Mouse (Mus musculus): Measurements from ENCODE around the gene Ube2z.
A peak's percentile ranks its signal among the peaks of the same experiment; 100 is the strongest.

The Ube2z gene

DNA sequence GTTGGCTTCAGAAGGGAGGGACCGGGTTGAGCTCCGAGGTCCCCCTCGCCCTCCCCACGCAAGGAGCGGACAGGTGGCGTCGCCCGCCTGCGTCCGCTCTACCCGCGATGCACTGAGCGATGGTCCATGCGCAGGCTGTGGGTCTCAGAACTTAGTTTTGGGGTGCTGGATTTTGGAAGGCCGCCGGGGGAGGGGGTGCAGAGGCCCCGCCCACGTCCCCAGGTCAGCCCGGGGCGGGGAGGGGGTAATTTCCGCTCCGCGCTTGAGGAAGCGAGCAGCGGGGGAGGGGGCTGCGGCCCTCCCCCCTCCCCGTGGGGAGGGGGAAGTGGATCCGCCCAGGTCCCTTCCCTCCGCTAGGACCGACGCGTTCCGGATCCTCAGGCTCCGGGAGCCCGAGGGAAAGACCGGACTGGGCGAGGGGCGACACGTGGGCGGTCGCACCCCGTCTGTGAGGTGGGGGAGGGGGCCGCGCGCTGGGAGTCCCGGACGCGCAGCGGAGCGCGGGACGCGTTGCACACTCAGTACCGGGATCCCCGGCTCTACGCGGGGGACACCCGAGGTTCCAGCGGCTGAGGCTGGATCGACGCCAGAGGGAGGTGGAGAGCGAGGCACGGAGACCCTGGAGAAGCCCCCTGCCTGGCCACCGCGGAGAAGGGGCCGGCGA is 58.2 kb downstream of the Ube2z start:
- H3K27me3 ChIP-seq (ENCODE audit: control insufficient read depth, insufficient read depth, low read length, poor library complexity, severe bottlenecking) = peaks cover 14% of the 10 kb centered on the region
- peak; percentile 32 for DNase-seq (ENCODE audit: low read depth, low spot score)

DNA sequence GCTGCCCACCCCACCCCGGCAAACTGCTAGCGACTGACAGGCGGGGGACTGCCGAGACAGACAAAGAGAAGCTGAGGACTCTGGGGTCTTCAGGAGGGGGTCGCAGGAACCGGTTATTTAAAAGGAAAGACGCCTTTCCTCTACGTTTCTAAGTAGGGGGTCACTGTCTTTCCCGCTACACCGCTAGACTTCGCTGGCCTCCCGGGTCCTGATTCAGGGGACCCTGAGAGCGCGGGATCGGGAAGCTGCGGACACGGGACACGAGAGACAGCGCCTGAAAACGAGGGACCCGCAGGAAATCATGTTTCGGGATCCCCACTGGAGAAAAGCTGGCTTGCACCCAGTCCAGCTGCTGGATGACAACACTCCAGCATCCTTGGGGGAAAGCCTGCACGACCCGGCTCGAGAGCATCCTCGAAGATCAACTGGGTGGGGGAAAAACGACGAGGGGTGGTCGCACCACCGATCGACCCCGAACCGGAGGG is 58.8 kb downstream of the Ube2z start:
- peaks cover 14% of the 10 kb centered on the region for H3K27me3 ChIP-seq (ENCODE audit: control insufficient read depth, insufficient read depth, low read length, poor library complexity, severe bottlenecking)
- no peak for DNase-seq (ENCODE audit: low read depth, low spot score)
- no peaks in the 10 kb centered on the region for H3K36me3 ChIP-seq (ENCODE audit: control insufficient read depth, insufficient read depth, low read length, poor library complexity, severe bottlenecking)

More for the DNA sequence above, 58.2 kb downstream of the Ube2z start:
- no peaks in the 10 kb centered on the region for H3K36me3 ChIP-seq (ENCODE audit: control insufficient read depth, insufficient read depth, low read length, poor library complexity, severe bottlenecking)

DNA sequence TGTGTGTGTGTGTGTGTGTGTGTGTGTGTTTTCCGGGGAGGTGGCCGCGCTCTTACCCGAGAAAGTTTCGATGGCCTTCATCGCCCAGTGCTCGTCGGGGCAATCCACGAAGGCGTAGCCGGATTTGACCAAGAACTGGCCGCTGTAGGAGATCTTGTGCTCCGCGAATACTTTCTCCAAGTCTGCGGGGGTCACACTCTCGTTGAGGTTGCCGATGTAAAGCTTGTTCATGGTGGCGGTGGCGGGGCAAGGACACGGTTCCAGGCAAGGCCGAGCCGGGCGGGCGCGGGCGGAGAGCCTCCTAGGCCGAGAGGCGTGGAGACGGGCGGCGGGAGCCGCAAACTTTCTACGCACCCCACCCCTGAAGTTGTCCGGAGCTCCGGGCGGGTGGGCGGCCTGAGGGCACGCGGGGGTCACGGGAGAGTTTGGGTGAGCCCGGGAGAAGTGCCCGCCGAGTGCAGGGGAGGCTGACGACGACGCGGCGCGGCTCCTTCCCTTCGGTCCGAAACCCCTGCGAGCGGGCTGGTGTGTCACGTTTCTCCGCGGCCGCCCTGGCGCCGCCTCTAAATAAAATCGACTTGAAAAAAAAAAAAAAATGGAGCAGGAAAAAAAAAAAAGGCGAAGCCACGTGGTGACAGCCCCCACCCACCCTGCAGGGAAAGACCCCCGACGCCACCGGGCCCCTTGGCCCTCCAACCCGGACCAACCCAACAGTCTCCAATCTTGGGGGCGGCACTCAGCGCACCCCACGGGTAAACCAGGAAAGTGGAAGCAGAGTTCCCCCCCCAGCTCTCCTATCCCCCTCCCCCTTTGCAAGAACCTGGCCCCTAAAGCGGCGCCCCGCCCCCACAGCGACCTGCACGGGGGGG is 59.6 kb downstream of the Ube2z start, which contains the start of gene Igf2bp1:
TSS of gene Igf2bp1 (minus strand) at position 538 of the 869 bp plus-strand sequence.
- H3K27me3 ChIP-seq (ENCODE audit: control insufficient read depth, insufficient read depth, low read length, poor library complexity, severe bottlenecking) = peaks cover 14% of the 10 kb centered on the region
- no peaks in the 10 kb centered on the region for H3K36me3 ChIP-seq (ENCODE audit: control insufficient read depth, insufficient read depth, low read length, poor library complexity, severe bottlenecking)
- peak; percentile 39 for DNase-seq (ENCODE audit: low read depth, low spot score)

DNA sequence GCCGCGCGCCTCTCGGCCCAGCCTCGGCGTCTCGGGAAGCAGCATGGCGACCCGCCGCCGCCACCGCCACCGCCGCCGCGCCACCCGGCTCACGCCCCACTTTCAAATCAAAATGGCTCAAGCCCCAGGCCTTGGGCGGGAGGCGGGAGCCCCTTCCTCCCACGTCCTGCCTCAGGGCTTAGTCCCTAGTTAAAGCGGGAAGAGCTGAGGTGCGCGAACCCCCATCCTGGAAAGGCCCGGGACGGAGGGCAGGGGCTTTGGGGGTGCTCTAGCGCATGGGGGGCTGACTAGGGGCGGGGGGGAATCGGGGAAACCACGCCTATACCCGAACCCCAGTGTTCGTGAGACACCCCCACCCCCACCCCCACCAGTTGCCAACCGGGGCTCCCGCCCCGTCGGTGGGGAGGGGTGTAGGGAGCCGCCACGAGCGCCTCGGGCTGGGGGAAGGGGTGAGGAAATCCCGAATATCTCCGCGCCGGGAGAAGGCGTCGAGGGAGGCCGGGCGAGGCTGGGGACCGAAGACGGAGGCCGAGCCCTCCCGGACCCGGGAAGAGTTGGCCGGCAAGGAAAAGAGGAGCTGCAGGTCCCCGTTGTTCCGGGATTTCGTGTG is 60.3 kb downstream of the Ube2z start:
- Histone ChIP-seq H3K27me3 (ENCODE audit: control insufficient read depth, insufficient read depth, low read length, poor library complexity, severe bottlenecking) (peaks cover 14% of the 10 kb centered on the region), H3K36me3 (ENCODE audit: control insufficient read depth, insufficient read depth, low read length, poor library complexity, severe bottlenecking) (no peaks in the 10 kb centered on the region)
- no peak for DNase-seq (ENCODE audit: low read depth, low spot score)

DNA sequence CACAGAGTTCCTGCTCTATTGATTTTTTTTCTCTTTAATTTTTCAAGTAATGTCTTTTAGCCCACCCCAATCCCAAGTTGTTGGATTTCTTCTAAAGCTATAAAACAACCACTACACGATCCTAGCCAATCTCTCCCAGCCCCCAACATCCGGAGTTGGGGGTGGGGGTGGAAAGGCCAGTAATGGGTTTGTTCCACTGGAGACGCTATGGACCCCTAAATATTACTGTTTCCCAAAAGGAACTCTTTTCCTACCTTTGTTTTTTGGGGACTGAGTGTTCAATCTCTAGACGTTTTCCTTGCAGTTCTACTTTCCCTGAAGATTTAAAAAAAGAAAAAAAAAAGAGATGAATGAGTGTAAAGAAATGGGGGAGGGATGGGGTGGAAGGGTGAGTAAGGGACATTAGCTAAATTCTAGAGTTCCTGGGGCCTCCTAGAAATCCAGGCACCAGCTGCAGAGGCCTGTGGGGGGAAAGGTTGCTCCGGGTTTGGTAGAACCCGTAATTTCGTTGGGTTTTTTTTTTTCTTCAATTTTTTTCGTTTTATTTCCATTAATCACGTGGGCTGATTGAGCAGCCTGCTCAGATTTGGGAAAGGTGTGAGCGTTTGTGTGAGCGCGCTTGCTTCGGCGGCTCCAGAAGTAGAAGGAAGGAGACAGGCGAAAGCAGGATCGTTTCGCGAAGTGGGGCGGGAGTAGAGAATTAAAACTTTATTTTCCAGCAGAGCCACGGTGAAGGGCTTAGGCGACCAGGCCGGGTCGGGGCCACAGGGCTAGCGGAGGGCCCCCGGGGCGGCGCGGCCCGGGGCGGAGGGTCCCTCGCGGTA is 61.0 kb downstream of the Ube2z start:
- Histone ChIP-seq H3K36me3 (ENCODE audit: control insufficient read depth, insufficient read depth, low read length, poor library complexity, severe bottlenecking) (no peaks in the 10 kb centered on the region), H3K27me3 (ENCODE audit: control insufficient read depth, insufficient read depth, low read length, poor library complexity, severe bottlenecking) (peaks cover 14% of the 10 kb centered on the region)
- DNase-seq (ENCODE audit: low read depth, low spot score) = peak; percentile 20

DNA sequence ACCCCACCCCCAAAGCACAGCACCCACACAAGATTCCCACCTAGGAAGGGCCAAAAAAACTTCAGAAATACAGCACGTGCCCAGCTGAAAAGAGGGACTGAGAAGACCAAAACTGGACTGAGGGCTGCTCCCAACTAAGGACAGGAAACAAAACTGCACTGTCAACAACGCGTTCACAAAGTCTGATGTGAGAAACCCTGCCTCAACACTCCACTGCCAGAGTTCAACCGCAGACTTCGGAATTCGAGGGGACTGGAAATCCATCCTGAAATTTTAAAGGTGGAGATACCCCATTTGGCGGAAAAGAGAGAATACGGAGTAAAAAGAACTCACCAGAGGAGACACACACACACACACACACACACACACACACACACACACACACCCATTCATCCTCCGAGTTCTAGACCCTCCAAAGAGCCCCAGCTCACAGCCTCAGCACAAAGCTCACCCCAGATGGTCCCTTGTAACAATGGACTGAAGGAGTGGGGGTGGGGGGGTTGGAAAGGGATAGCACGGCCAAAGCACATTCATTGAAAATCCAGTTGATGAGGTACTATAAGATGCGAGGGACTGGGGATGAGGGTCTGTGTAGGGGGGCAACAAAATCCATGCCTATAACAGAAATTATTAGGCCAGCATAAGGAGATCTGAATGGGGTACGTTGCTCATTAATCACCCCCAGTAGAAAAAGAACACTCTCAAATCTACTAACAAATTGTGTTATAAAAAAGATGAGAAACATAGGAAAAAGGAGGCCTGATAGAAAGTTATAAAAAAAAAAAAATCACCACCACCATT is 61.9 kb downstream of the Ube2z start:
- H3K36me3 ChIP-seq (ENCODE audit: control insufficient read depth, insufficient read depth, low read length, poor library complexity, severe bottlenecking) = no peaks in the 10 kb centered on the region
- H3K27me3 ChIP-seq (ENCODE audit: control insufficient read depth, insufficient read depth, low read length, poor library complexity, severe bottlenecking) = peaks cover 11% of the 10 kb centered on the region

More for the DNA sequence above, 61.9 kb downstream of the Ube2z start:
- DNase-seq (ENCODE audit: low read depth, low spot score) = no peak

All from splenic B cell, adult 2 months (primary cell).